Mouse (Mus musculus) intestine, embryonic 15.5 days (tissue): Measurements from ENCODE around the gene Grin2b. TPM values are rescaled to one million over a fixed set of nuclear protein-coding genes. Genes with fewer than 3 reads are reported as not detected.

Experiments
- ATAC-seq: fragments of 200-750 bp; cut with Nextera tagmentation; 2 replicates; pipeline ENCODE4 v1.8.0; 2017; ENCODE audit warnings: moderate TSS enrichment, moderate library complexity
- H3K27ac ChIP-seq: fragments of 300-500 bp; sonication (generic); 2 replicates; pipeline ENCODE4 v1.5.1; 2015; ENCODE audit warnings: mild to moderate bottlenecking, inconsistent platforms
- H3K27me3 ChIP-seq: fragments of 300-500 bp; sonication (generic); replicated peaks from 2 replicates; pipeline ENCODE4 v1.6.1; 2015; ENCODE audit warnings: inconsistent platforms
- H3K36me3 ChIP-seq: fragments of 300-500 bp; sonication (generic); 2 replicates; pipeline ENCODE4 v1.6.1; 2015; ENCODE audit warnings: inconsistent platforms
- H3K4me1 ChIP-seq: fragments of 300-500 bp; sonication (generic); replicated peaks from 2 replicates; pipeline ENCODE4 v1.6.1; 2015; ENCODE audit warnings: inconsistent platforms
- H3K4me2 ChIP-seq: fragments of 300-500 bp; sonication (generic); replicated peaks from 2 replicates; pipeline ENCODE4 v1.6.1; 2015; ENCODE audit warnings: mild to moderate bottlenecking, inconsistent platforms
- H3K4me3 ChIP-seq: fragments of 300-500 bp; sonication (generic); replicated peaks from 2 replicates; pipeline ENCODE4 v1.5.1; 2015; ENCODE audit warnings: inconsistent platforms
- H3K9ac ChIP-seq: fragments of 300-500 bp; sonication (generic); 2 replicates; pipeline ENCODE4 v1.6.1; 2015; ENCODE audit warnings: inconsistent platforms
- H3K9me3 ChIP-seq: fragments of 300-500 bp; sonication (generic); 2 replicates; pipeline ENCODE4 v1.6.1; 2016; ENCODE audit warnings: inconsistent platforms
- WGBS: fragments of 180-500 bp; shearing (Covaris S2); methylation state at CpG from one replicate; pipeline ENCODE4 v1.1.7; 2015; 5-methylcytosine and 5-hydroxymethylcytosine counted together
- polyA plus RNA-seq: library from polyadenylated mRNA; unstranded; fragments of >200 nt; fragmentation: Nextera tagmentation; extraction: Ambion mirVana; gene quantifications from 2 replicates; pipeline ENCODE4 v1.2.1, GENCODE M21; 2015

The Grin2b gene
- 0.10 and 0.60 TPM in 2 replicates for polyA plus RNA-seq

DNA sequence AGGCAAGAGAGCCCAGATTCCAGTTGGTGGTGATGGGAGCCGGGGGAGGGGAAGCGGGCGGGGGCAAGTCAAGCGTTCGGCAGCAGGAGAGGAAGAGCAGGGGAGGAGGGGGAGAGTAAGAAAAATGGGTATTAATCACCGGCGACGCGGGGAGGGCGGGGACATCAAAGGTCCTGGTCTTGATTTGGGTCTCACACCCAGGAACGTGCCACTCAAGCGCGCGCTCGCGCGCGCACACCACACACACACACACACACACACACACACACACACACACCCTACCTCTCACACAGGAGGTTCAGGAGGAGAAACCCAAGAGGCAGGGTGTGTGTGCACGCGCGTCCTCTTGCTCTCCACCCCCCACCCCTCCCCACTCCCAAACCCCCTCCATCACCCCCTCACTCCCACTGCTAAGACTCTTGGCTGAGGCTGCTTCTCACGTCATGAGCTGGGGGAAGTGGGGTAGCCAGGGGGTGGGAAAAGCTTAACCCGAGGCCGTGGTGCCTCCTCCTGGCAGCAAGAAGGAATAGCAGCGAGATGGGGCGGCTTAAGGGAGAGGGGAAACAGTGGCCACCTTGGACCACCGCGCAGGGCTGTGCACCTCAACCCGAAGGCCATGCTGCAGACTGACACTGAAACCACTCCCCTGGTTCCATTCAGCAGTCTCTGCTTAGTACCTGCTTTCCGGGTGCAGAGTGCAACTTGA lies at the start of gene Grin2b:
TSS of gene Grin2b (minus strand) at position 321 of the 706 bp plus-strand sequence.
- Histone ChIP-seq H3K36me3 (no peaks in the 10 kb centered on the region), H3K4me1 (peaks cover 9% of the 10 kb centered on the region), H3K9ac (no peak within 1 kb of the TSS), H3K9me3 (no peaks in the 10 kb centered on the region), H3K27ac (no peak within 1 kb of the TSS), H3K27me3 (peaks cover 33% of the 10 kb centered on the region), H3K4me2 (peak within 1 kb of the TSS; percentile 96), H3K4me3 (peak within 1 kb of the TSS; percentile 44)
- WGBS, result 1% methylated on average over 25 of the region's 30 CpGs
- peak; percentile 72 for ATAC-seq

DNA sequence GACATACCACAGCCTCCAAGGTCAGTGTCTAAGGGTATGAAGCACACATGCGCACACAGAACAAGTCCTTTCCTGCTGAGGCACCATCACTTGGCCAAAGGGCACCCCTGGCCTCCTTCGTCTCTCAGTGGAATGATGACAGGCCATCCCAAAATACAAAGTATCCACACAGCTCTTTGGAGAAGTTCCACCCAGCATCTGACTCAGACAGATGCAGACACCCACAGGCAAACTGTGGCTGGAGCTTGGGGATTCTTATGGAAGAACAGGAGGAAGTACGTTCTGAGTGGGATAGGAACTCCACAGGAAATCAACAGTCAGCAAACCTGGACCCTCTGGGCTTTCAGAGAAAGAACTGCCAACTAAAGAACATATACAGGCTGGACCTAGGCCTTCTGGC lies 48.6 kb upstream of the Grin2b start:
- Histone ChIP-seq H3K4me3 (no peak overlapping the region), H3K27ac (no peak overlapping the region), H3K9ac (no peak overlapping the region), H3K27me3 (no peaks in the 10 kb centered on the region), H3K4me2 (no peak overlapping the region), H3K9me3 (no peaks in the 10 kb centered on the region), H3K4me1 (no peaks in the 10 kb centered on the region), H3K36me3 (no peaks in the 10 kb centered on the region)
- no peak for ATAC-seq
- 81% methylated on average over 3 of the region's 3 CpGs for WGBS

- Histone ChIP-seq H3K27ac (no peak overlapping the region), H3K27me3 (no peaks in the 10 kb centered on the region), H3K9me3 (no peaks in the 10 kb centered on the region), H3K36me3 (no peaks in the 10 kb centered on the region), H3K4me2 (no peak overlapping the region), H3K4me1 (no peaks in the 10 kb centered on the region), H3K4me3 (no peak overlapping the region), H3K9ac (no peak overlapping the region)
- WGBS, result 85% methylated on average over 3 of the region's 3 CpGs
- ATAC-seq, result no peak
Observed at GRCm38 (mm10) chr6:136210442-136210841, 37.1 kb upstream of the Grin2b start.

DNA sequence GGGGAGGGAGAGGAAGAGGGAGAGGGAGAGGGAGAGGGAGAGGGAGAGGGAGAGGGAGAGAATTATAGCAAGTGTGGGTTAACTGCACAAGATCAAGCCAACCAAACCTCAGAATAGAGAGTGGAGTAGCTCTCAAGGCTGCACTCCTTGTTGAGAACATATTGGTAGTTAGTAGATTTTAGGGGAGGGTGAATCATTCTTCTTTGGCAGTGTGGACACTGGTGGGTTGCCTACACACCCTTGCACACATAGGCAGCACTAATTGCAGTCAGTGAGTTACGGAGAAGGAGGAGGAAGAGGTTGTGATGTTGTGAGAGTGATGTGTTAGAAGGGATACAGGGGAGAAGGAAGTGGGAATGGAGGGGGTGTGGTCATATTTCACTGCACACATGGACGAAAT lies 26.5 kb upstream of the Grin2b start:
- ATAC-seq, result no peak
- WGBS, result 86% methylated on average over 2 of the region's 2 CpGs

GRCm38 (mm10) chr6:136194616-136195015 lies 21.3 kb upstream of the Grin2b start:
- ATAC-seq, result no peak
- no peaks in the 10 kb centered on the region for H3K27me3 ChIP-seq
- 84% methylated on average over 5 of the region's 5 CpGs for WGBS

More for the DNA sequence above, 26.5 kb upstream of the Grin2b start:
- Histone ChIP-seq H3K27me3 (no peaks in the 10 kb centered on the region), H3K27ac (no peak overlapping the region), H3K4me1 (no peaks in the 10 kb centered on the region), H3K4me2 (no peak overlapping the region), H3K9me3 (no peaks in the 10 kb centered on the region), H3K4me3 (no peak overlapping the region), H3K9ac (no peak overlapping the region), H3K36me3 (no peaks in the 10 kb centered on the region)

DNA sequence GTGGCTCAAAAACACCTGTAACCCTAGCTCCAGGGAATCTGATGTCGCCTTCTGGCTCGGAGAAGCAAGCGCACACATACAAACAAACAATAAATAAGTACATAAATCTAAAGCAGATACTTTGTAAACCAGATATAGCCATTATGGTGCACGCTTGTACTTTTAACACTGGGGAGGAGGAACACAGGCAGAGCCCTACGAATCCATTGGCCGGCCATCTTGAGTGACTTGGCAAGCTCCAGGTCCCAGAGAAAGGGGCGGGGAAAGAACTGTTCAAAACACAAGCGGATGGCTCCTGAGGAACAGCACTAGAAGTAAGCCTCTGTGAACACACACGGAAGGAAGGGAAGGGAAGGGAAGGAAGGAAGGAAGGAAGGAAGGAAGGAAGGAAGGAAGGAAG lies 4.8 kb upstream of the Grin2b start:
- no peaks in the 10 kb centered on the region for H3K36me3 ChIP-seq
- H3K4me2 ChIP-seq, result no peak overlapping the region
- no peak for ATAC-seq
- no peaks in the 10 kb centered on the region for H3K4me1 ChIP-seq
- no peak overlapping the region for H3K27ac ChIP-seq
- peaks cover 5% of the 10 kb centered on the region; the same call in 1 of the 2 replicates for H3K27me3 ChIP-seq
- 89% methylated on average over 9 of the region's 9 CpGs for WGBS
- H3K9ac ChIP-seq, result no peak overlapping the region
- H3K4me3 ChIP-seq, result no peak overlapping the region
- no peaks in the 10 kb centered on the region for H3K9me3 ChIP-seq

More at GRCm38 (mm10) chr6:136194616-136195015, 21.3 kb upstream of the Grin2b start:
- H3K4me2 ChIP-seq, result no peak overlapping the region
- H3K9me3 ChIP-seq, result no peaks in the 10 kb centered on the region
- no peaks in the 10 kb centered on the region for H3K4me1 ChIP-seq
- H3K27ac ChIP-seq, result no peak overlapping the region
- H3K36me3 ChIP-seq, result no peaks in the 10 kb centered on the region
- H3K9ac ChIP-seq, result no peak overlapping the region
- H3K4me3 ChIP-seq, result no peak overlapping the region

GRCm38 (mm10) chr6:136172801-136173190 lies 515 bp downstream of the Grin2b start:
- Histone ChIP-seq H3K4me3 (peak overlapping the region; percentile 44), H3K9ac (no peak overlapping the region), H3K4me1 (peaks cover 9% of the 10 kb centered on the region), H3K9me3 (no peaks in the 10 kb centered on the region), H3K27ac (no peak overlapping the region), H3K27me3 (peaks cover 33% of the 10 kb centered on the region), H3K36me3 (no peaks in the 10 kb centered on the region), H3K4me2 (peak overlapping the region; percentile 96)
- under 1% methylated on average over 15 of the region's 15 CpGs for WGBS
- ATAC-seq, result peak; percentile 32; the same call in 1 of the 2 replicates

DNA sequence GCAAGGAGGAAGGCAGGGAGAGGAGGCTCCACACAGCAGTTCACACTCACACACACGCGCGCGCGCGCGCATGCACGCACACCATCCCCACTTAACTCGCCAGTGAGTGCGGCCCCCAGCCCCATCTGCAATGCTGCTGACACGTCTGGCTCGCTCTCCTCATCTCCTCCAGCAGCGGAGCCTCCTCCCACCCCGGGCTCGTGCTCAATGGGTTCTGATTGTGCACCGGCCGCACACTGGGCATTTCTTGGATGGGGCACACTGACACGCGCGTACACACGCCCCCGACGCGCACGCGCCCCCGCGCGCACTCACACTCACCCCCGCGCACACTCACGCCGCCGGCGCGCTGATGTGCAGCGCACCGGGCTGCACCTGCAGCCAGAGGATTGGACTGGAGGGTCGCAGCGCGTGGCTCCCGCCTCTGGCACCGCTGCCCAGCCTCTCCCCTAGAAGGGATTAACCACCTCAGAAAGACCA lies 1.1 kb downstream of the Grin2b start:
- Histone ChIP-seq H3K9me3 (no peaks in the 10 kb centered on the region), H3K9ac (no peak overlapping the region), H3K4me2 (peak overlapping the region; percentile 96), H3K27me3 (peaks cover 33% of the 10 kb centered on the region), H3K36me3 (no peaks in the 10 kb centered on the region), H3K27ac (no peak overlapping the region), H3K4me3 (peak overlapping the region; percentile 44), H3K4me1 (peaks cover 9% of the 10 kb centered on the region)
- WGBS, result under 1% methylated on average over 43 of the region's 43 CpGs
- peak; percentile 45 for ATAC-seq

DNA sequence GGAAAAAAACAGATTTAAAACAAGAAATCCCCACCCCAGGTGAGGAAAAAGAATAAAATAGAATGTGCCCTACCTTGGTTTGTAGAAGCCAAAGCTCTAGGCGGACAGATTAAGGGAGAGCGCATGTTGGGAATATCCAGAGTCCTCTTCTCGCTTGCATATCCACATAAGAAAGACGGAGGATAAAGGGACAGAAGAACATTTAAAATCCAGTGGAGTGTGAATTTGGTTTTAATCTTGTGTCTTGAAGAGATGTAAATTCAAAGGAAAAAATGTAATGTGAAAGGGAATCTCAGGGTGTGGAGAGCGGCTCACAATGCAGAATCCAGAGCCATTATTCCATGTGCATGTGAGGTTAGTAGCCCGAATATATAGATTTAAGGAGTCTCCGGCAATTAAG lies 2.0 kb downstream of the Grin2b start:
- WGBS, result 36% methylated on average over 7 of the region's 7 CpGs
- Histone ChIP-seq H3K27ac (no peak overlapping the region), H3K27me3 (peaks cover 33% of the 10 kb centered on the region), H3K36me3 (no peaks in the 10 kb centered on the region), H3K4me1 (peaks cover 9% of the 10 kb centered on the region), H3K4me3 (no peak overlapping the region), H3K9me3 (no peaks in the 10 kb centered on the region), H3K4me2 (peak overlapping the region; percentile 96), H3K9ac (no peak overlapping the region)
- no peak for ATAC-seq

DNA sequence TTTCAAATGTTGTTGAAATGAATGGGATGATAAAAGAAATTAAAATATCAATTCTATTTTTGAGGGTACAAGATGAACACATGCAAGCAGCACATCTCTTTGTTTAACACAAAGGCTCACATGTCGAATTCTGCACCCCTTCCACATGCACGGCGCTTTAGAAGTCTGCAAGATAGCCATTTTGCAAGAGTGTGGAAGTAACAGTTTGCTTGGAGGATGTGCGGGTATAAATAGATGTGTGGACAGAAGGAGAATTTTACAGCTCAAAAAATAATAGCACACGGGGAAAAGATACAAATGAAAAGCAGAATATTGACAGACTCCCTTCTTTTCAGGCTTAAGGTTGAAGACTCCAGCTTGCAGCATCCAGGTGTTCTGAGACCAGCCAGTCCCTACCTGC lies 2.9 kb downstream of the Grin2b start:
- Histone ChIP-seq H3K9ac (no peak overlapping the region), H3K9me3 (no peaks in the 10 kb centered on the region), H3K4me2 (no peak overlapping the region), H3K27me3 (peaks cover 33% of the 10 kb centered on the region), H3K36me3 (no peaks in the 10 kb centered on the region), H3K4me1 (peaks cover 9% of the 10 kb centered on the region), H3K4me3 (no peak overlapping the region), H3K27ac (no peak overlapping the region)
- no peak for ATAC-seq
- WGBS, result 79% methylated on average over 5 of the region's 5 CpGs

- Histone ChIP-seq H3K9ac (no peak overlapping the region), H3K27ac (no peak overlapping the region), H3K27me3 (peaks cover 22% of the 10 kb centered on the region), H3K9me3 (no peaks in the 10 kb centered on the region), H3K36me3 (no peaks in the 10 kb centered on the region), H3K4me1 (peaks cover 5% of the 10 kb centered on the region), H3K4me2 (no peak overlapping the region), H3K4me3 (no peak overlapping the region)
- no peak for ATAC-seq
- 70% methylated on average over 5 of the region's 5 CpGs for WGBS
Observed at GRCm38 (mm10) chr6:136167361-136167760, 6.0 kb downstream of the Grin2b start.

DNA sequence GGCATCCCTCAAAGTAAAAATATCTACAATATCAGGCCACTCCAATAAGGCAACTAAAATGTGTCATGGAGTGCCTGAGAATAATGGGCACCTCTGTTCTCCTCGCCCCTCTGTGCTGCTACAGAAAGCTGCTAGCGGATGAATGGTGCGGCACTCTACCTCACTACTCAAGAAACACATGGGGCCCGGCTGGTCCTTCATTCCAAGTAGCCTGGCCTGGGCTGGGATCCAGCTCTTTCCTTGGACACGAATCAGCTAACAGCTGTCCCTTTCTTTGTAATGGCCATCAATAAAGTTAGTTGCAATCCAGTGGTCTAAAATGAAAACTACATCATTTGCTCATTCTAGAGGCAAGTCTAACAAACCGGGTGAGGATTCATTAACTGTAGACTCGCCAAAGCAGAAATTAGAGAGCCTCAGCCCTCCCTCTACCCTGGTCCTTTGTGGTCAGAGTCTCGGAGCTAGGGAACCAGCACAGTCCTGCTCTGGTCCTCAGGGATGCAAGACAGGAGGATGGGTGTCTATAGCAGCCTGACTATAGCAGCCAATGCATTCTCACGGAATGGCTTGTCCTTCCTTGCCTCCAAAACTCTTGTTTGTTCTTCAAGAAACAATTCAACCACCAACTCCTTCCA lies 7.8 kb downstream of the Grin2b start:
- ATAC-seq, result no peak
- WGBS, result 65% methylated on average over 9 of the region's 9 CpGs
- H3K9me3 ChIP-seq, result no peaks in the 10 kb centered on the region
- H3K36me3 ChIP-seq, result no peaks in the 10 kb centered on the region
- no peaks in the 10 kb centered on the region for H3K4me1 ChIP-seq
- H3K9ac ChIP-seq, result no peak overlapping the region
- no peak overlapping the region for H3K4me2 ChIP-seq
- no peak overlapping the region for H3K27ac ChIP-seq
- no peak overlapping the region for H3K4me3 ChIP-seq
- peaks cover 5% of the 10 kb centered on the region for H3K27me3 ChIP-seq
